Mouse (Mus musculus): ENCODE data around the gene Arhgap23. TPM values are rescaled to one million over a fixed set of nuclear protein-coding genes. Genes with fewer than 3 reads are reported as not detected.
A peak's percentile ranks its signal among the peaks of the same experiment; 100 is the strongest.

Arhgap23 gene
- polyA plus RNA-seq, 1 experiment from 2014 or later, result 2.9 TPM

GRCm38 (mm10) chr11:97531381-97532260 is 116.3 kb downstream of the Arhgap23 start:
- DNase-seq (ENCODE audit: low spot score), result peak; percentile 91

GRCm38 (mm10) chr11:97532354-97532753 is 117.0 kb downstream of the Arhgap23 start:
- peak; percentile 34 for DNase-seq (ENCODE audit: low spot score)

DNA sequence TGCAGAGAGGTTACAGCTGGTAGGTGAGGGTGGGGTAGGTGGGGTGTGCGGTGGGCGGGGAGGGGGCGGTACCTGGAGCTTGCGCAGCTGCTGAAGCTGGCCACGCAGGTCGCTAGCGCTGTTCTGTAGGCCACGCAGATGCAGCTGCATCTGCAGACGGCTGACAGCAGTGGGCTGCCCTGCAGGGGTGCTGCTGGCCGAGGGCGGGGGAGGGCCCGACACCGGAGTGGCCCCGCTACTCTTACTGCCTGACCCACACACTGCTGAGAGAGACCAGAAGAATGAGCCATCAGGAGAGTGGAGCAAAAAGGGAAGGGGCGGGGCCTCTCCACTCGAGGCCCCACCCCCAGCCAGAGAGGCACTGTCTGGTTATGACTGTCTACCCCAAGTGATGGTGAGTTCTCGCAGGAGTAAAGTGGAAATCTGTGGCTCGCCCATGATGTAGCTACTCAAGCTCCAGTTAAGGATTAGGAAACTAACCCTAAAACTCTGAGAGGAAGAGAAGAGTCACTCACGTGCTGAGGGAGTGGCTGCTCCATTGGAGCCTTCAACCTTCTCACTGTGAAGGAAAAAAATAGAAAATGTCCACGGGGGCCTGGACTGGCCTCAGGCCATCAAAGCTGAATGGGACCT is 117.7 kb downstream of the Arhgap23 start:
- DNase-seq (ENCODE audit: low spot score), result peak; percentile 73

GRCm38 (mm10) chr11:97533653-97534052 is 118.3 kb downstream of the Arhgap23 start:
- DNase-seq (ENCODE audit: low spot score), result no peak

DNA sequence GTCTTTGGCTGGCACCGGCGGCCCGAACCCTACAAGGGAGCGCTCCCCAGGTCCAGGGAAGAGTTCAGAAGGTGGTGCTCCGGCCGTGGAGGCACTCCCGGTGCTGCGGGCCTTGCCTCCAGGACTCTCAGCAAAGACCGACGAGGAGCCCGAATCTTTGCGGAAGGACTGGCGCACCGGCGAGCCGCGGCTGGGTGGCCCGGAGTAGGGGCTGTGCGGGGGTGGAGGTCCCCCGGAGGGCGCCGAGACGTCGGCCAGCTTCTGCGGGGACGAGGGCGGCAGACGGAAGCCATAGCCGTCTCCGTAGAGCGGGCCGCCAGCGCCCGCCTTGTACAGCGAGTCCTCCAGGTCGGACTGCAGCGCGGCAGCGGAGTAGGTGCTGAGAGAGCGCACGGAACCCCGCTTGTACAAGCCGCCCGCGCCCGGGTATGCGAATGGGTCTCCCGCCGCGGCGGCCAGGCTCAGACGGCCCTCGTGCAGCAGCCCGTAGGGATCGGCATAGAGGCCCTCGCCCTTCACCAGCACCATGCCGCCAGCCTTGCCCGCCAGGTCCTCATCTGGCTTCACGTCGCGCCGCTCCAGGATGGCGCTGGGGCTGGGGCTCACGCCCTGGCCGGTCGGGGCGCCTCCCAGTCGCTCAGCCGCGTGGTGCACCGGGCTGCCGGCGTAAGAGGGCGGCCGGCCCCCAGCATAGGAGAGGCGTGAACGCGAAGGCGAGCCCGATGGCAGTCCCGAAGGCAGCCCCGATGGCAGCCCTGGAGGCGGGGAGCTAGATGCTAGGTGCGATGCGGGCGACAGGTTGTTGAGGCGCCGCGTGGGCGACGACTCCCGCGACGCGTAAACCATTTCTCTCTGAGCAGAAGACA is 119.3 kb downstream of the Arhgap23 start:
- peak; percentile 21 for DNase-seq (ENCODE audit: low spot score)

DNA sequence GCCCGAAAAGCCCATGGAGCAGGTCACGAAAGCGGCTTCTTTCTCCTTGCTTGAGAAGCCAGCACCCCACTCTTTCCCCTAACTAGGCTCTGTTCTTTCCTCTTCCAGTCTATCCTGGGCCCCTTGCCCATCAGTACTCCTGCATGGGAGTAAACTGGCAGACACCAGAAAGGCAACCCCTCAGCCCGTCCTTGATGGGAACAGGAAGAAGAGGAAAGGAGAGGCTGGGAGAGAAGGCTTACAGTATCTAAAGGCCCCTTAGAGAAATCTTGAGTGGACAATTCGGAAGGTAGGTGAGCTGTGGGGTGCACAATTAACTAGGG is 119.9 kb downstream of the Arhgap23 start:
- no peak for DNase-seq (ENCODE audit: low spot score)

- DNase-seq (ENCODE audit: low spot score), result no peak
These were observed 120.3 kb downstream of the Arhgap23 start for GRCm38 (mm10) chr11:97535660-97536059.

GRCm38 (mm10) chr11:97536083-97536747 is 120.9 kb downstream of the Arhgap23 start:
- DNase-seq (ENCODE audit: low spot score), result no peak

DNA sequence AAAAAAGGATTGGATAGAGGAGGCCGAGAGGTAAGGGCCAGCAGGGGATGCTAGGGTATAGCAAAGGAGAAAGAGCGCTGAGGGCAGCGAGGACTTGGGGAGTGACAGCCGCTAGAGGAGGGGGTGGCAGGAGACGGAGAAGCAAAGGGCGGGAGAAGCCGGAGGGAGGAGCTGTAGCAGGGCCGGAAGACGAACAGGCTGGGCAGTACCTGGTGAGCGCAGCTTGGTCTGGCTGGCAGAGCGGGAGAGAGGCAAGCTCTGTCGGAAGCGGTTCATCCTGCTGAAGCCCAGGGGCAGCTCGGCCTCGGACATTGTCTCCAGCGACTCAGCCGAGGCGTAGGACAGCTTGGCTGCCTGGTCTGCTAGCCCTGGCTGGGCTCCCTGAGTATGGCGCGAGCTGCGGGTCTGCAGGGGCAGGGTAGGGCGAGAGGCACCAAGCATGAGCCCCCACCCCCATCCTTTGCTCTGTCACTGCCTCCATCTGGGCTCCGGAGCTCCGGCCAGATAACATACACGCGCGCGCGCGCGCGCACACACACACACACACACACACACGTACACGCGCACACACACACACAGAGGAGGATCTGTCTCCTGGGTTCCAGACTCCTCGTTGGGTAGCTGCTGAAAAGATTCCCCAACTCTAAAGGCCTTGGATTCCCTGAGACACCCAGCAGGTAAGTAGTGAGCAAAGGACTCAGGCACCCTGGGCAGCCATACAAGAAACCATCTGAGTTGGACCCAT is 121.7 kb downstream of the Arhgap23 start:
- DNase-seq (ENCODE audit: low spot score), result no peak

DNA sequence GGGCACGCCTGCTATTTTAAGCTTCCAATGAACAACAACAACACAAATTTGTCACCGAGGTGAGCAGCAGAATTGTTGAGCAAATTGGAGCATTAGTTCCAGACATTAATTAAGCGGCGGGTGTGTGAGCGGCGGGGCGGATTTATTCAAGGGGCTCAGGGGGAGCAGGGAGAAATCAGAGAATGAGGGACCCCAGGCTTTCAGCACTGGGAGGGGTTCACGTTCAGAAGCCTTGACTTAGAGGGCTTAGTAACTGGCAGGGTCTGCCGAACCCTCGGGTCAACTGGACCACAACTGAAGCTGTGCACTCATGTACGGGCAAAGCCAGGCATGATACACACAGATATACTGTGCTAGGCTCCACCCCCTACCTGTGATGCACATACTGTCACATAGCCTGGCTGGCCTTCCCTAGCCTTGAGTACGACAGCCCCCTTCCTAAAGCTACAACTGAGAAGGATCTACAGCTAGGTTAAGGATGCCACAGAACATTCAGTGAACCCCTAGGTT is 122.3 kb downstream of the Arhgap23 start:
- DNase-seq (ENCODE audit: low spot score), result no peak

- no peak for DNase-seq (ENCODE audit: low spot score)
These were observed 124.3 kb downstream of the Arhgap23 start for GRCm38 (mm10) chr11:97539622-97540021.

DNA sequence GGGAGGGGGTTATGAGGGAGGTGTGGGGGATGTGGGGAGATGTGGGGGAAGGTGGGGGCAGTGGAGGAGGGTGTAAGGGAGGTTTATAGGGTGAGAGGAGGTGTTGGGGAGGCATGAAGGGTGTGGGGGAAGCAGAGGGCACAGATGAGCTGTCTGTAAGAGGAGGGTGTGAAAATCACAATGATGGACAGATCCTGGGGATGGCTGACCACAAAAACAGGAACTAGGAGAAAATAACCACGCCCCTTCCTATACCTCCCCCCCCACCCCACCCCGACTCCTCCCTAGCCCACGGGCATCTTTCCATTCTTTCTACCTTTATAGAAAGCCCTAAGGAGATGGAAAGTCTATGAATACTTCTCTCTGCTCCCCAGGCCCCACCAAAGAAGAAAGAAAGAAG is 124.8 kb downstream of the Arhgap23 start:
- no peak for DNase-seq (ENCODE audit: low spot score)

GRCm38 (mm10) chr11:97540604-97541003 is 125.3 kb downstream of the Arhgap23 start:
- DNase-seq (ENCODE audit: low spot score), result no peak

DNA sequence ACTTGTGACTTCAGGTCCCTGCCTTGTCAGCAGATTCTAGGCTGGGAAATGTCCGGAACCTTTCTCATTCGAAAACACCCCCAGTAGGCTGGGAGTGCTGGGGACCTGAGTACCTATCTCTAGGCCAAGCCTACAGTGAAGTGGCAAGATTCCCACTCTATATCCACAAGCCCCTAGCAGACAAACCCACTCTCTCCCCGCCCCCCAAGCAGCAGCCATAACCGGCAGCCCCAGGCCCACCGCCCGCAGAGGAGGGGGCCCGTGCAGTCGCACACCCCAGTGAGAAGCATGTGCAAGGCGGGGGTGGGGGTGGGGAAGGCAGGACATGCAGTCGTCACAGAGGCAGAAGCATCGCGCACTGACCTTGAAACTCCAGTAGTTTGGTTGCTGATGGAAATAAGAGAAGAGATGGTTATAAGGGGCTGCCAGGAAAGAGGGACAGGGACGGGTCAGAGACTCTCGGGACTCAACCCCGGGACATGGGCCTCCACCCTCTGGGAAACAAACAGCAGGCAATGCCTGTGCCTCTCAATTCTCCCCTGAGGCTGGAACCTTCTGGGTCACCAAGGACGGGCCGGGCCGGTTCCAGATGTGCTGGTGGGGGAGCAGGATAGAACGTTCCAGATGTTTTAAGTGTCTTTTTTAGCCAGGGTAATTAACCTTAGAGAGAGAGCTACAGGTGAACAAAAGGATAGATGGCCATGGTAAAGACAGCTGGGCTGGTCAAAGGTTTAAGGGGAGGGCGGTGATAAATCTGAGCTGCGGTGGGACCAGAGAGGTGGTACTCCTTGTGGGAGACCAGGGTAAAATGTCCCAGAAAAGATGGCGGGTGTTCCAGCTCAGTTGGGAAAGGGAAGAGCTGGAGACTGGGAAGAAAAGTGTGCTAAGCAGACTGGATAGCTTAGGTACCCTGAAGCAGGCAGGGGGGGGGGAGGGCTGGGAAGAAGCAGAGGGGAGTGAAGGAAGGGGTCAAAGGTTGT is 127.1 kb downstream of the Arhgap23 start:
- no peak for DNase-seq (ENCODE audit: low spot score)

DNA sequence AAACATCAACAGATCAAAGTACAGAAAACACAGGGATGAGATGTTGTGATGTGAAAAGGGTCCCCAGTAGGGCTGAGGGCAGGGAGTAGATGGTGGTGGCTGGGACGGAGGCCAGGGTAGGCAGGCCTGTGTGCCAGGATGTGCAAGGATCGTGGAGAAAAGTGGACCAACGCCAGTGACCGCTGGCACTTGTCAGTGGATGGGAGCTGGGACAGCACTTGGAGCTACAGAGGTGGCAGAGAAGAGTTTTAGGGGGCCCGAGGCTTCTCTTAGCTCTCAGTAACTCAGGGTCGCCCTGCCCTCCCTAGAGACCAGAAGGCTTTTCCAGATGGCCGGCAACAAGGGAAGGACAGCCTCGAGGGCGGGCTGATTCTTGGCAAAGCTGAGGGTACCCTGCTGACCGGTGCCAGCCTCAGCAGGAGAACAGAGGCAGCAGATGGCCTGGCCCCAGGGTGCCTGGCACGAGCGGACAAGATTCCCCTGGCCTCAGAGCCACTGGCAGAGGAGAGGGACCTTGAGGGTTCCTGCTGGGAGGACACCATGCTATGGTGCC is 127.9 kb downstream of the Arhgap23 start:
- DNase-seq (ENCODE audit: low spot score), result no peak

DNA sequence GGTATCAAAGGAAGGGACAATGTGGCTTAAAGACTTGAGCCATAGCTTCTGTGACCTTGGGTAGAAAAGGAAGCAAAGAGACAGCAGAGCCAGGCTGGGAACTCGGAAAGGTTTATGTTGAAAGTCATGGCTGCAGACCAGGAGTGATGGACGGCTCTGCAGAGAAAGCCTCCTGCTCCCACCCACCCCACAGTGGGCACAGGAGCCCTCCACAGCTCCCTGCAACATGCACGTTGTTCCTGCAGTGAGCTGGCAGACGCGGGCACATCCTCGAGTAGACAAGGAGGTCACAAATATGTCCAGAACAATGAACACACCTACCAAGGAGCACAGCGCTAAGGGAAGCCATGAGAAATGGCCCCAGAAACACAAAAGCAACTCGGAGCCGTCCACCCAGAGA is 128.6 kb downstream of the Arhgap23 start:
- DNase-seq (ENCODE audit: low spot score), result no peak

GRCm38 (mm10) chr11:97545808-97546560 is 130.7 kb downstream of the Arhgap23 start:
- DNase-seq (ENCODE audit: low spot score), result no peak

DNA sequence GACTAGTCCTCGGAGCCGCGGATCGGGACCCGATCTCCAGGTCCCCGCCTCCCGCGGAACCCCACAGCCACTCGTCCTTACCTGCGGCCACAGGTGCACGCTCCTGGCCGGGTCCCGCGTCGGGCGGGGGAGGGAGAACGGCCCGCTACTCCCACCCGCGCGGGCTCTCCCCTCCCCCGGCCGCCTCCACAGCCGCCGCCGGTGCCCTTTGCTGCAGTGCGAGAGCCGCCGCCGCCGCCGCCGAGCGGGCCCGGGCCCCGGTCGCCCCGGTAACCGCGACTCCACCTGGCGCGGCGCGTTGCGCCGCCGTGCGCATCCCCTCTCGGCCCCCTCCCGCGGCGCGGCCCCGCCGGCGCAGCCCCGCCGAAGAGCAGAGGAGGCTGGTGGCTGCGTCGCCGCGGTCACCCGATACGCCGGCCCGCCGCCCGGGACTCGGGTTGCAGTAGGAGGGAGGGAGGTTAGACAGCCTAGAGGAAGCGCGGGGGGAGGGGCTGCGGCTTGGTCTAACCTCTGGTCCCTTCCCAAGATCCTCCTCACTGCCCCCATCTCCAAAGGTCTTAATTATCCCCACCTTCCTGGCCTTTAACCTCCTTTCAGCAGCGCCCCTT is 131.6 kb downstream of the Arhgap23 start:
- peak; percentile 19 for DNase-seq (ENCODE audit: low spot score)

All from thymus, postnatal 0 days (tissue).